ENCODE assay signal across 8 mouse cellular contexts in the genomic region with DNA sequence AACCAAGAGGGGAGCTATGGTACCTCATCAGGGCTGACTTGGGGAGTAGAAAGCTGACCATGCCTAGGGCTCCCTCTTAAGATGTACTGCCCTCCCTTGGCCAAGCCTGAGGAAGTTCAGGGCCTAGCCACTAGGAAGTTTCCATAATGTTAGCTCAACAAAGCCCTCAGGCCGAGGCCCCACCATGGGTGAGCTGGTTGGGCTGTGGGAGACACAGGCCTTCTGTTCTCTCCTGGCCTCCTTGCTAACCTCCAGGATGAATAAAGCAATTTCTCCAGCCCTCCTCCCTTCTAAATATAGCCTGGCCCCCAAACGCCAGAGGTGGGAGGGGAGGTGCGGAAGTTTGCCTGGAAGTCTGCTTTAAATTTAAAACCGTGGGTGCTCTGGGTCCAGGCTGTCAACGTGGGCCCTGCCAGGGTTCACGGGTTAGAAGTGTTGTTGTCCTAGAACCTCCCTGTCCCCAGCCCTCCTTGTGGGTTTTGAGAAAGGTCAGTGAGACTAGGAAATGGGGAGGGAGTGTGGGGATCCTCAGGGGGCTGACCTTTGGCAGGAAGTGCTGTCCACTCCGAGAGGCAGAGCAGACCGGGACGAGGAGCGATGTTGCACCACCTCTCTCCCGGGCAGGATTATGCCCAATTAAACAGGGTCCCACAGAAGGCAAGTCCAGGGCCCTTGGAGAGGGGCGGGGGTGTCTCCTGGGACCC. TPM values are rescaled to one million over a fixed set of nuclear protein-coding genes. Genes with fewer than 3 reads are reported as not detected.
DNase-seq lines count a peak whose midpoint lies in the region; ATAC-seq and TF ChIP-seq lines count a peak whose summit lies in the region.

No protein-coding gene starts in this region.

- H3K9me3 ChIP-seq in embryonic facial prominence, embryonic 14.5 days (ENCODE audit: control insufficient read depth, low read length), result no peaks in the 10 kb centered on the region
- no peaks in the 10 kb centered on the region for H3K9me3 ChIP-seq in hindbrain, embryonic 15.5 days
- no peaks in the 10 kb centered on the region for H3K9me3 ChIP-seq in liver, postnatal 0 days (ENCODE audit: low read length)

- H3K9ac ChIP-seq in embryonic facial prominence, embryonic 14.5 days (ENCODE audit: low read depth, low read length), result peak overlapping the region; percentile 59
- peak overlapping the region; percentile 36 for H3K9ac ChIP-seq in hindbrain, embryonic 15.5 days
- H3K9ac ChIP-seq in liver, postnatal 0 days (replicated peaks), result no peak overlapping the region

- peaks cover 22% of the 10 kb centered on the region for H3K4me1 ChIP-seq in embryonic facial prominence, embryonic 14.5 days (ENCODE audit: control insufficient read depth, insufficient read depth, low read length)
- H3K4me1 ChIP-seq in hindbrain, embryonic 15.5 days (replicated peaks), result peaks cover 35% of the 10 kb centered on the region
- peaks cover 6% of the 10 kb centered on the region for H3K4me1 ChIP-seq in liver, postnatal 0 days (ENCODE audit: insufficient read depth)

- peak; percentile 24; the same call in 1 of the 2 replicates for ATAC-seq in embryonic facial prominence, embryonic 14.5 days (ENCODE audit: low read depth)
- no peak; the same call in 1 of the 2 replicates for ATAC-seq in hindbrain, embryonic 15.5 days (ENCODE audit: low FRiP score, low read depth)
- no peak for ATAC-seq in liver, postnatal 0 days

- no peaks in the 10 kb centered on the region for H3K36me3 ChIP-seq in embryonic facial prominence, embryonic 14.5 days (ENCODE audit: control insufficient read depth, insufficient read depth, low read length)
- H3K36me3 ChIP-seq in hindbrain, embryonic 15.5 days, result no peaks in the 10 kb centered on the region
- H3K36me3 ChIP-seq in liver, postnatal 0 days (replicated peaks; ENCODE audit: insufficient read depth, low read length), result no peaks in the 10 kb centered on the region

- peak; percentile 18 for DNase-seq in MN1 (ENCODE audit: low spot score)
- peak; percentile 54 for DNase-seq in embryonic facial prominence, embryonic 14.5 days (ENCODE audit: low spot score)
- no peak for DNase-seq in liver, postnatal 0 days
- no peak for DNase-seq in thymus, postnatal 10 days (ENCODE audit: low spot score in 2 of 2)
- DNase-seq in frontal cortex, postnatal 10 days (ENCODE audit: low spot score in 2 of 2), result no peak
- DNase-seq in yolk sac, embryonic 10.5 days (ENCODE audit: low spot score), result no peak
- DNase-seq in gastrocnemius, adult 8-10 months (ENCODE audit: low spot score in 2 of 2), result no peak

- no peak for TF ChIP-seq EP300 in liver, postnatal 0 days (IDR thresholded peaks at IDR 0.05; ENCODE audit: low read depth)

- H3K27ac ChIP-seq in embryonic facial prominence, embryonic 14.5 days (replicated peaks; ENCODE audit: low read depth, low read length), result peak overlapping the region; percentile 53
- H3K27ac ChIP-seq in hindbrain, embryonic 15.5 days (replicated peaks), result no peak overlapping the region
- H3K27ac ChIP-seq in liver, postnatal 0 days (ENCODE audit: low read depth), result no peak overlapping the region

- TF ChIP-seq CTCF in liver, postnatal 0 days (IDR thresholded peaks at IDR 0.05; ENCODE audit: low read depth), result peak; percentile 20; the same call in 1 of the 2 replicates

- peak overlapping the region; percentile 57 for H3K4me2 ChIP-seq in embryonic facial prominence, embryonic 14.5 days (ENCODE audit: low read depth, low read length)
- H3K4me2 ChIP-seq in hindbrain, embryonic 15.5 days, result peak overlapping the region; percentile 58
- peak overlapping the region; percentile 51 for H3K4me2 ChIP-seq in liver, postnatal 0 days (ENCODE audit: low read depth, low read length)

- H3K4me3 ChIP-seq in embryonic facial prominence, embryonic 14.5 days (ENCODE audit: low read depth, low read length), result peak overlapping the region; percentile 28
- peak overlapping the region; percentile 31 for H3K4me3 ChIP-seq in hindbrain, embryonic 15.5 days
- H3K4me3 ChIP-seq in liver, postnatal 0 days (ENCODE audit: low read depth, low read length), result no peak overlapping the region

- peaks cover 2% of the 10 kb centered on the region for H3K27me3 ChIP-seq in embryonic facial prominence, embryonic 14.5 days (replicated peaks; ENCODE audit: control insufficient read depth, insufficient read depth, low read length)
- no peaks in the 10 kb centered on the region for H3K27me3 ChIP-seq in hindbrain, embryonic 15.5 days
- H3K27me3 ChIP-seq in liver, postnatal 0 days (ENCODE audit: insufficient read depth, low read length), result 0 out of 2 replicates have a peak, but pooled peaks cover 5% of the 10 kb centered on the region

- 15% methylated on average over 12 of the region's 12 CpGs for WGBS in embryonic facial prominence, embryonic 14.5 days
- WGBS in hindbrain, embryonic 15.5 days, result 22% methylated on average over 12 of the region's 12 CpGs
- WGBS in liver, postnatal 0 days (ENCODE audit: insufficient replicate concordance), result 33% methylated on average over 12 of the region's 12 CpGs

RNA-seq across cellular contexts. Expression of a gene that starts 4.1 kb away (rescaled TPM):
- polyA plus RNA-seq in embryonic facial prominence, embryonic 14.5 days (2014; fragmentation: Nextera tagmentation; extraction: Ambion mirVana), result 8.7 and 9.4 TPM in 2 replicates
- 2.2 and 2.9 TPM in 2 replicates for polyA plus RNA-seq in hindbrain, embryonic 15.5 days (2015; fragmentation: Nextera tagmentation; extraction: Ambion mirVana)
- 13.7 TPM in 2 replicates for polyA plus RNA-seq in liver, postnatal 0 days (2015; fragmentation: Nextera tagmentation; extraction: Ambion mirVana)
- 1 to 10 TPM in 3 of 4 experiments, under 1 TPM in 1; 0.72 to 3.2 (median 2.7) TPM for total RNA-seq in gastrocnemius, adult 8-10 months (2022)

RNA-seq across cellular contexts. Expression of a gene that starts 6.1 kb away (rescaled TPM):
- 5.5 and 5.8 TPM in 2 replicates for polyA plus RNA-seq in embryonic facial prominence, embryonic 14.5 days (2014; fragmentation: Nextera tagmentation; extraction: Ambion mirVana)
- 1.6 and 1.9 TPM in 2 replicates for polyA plus RNA-seq in hindbrain, embryonic 15.5 days (2015; fragmentation: Nextera tagmentation; extraction: Ambion mirVana)
- 0.22 TPM in 2 replicates for polyA plus RNA-seq in liver, postnatal 0 days (2015; fragmentation: Nextera tagmentation; extraction: Ambion mirVana)
- not detected for total RNA-seq in gastrocnemius, adult 8-10 months (2022)

RNA-seq across cellular contexts. Expression of a gene that starts 29.5 kb away (rescaled TPM):
- 9.8 and 11.7 TPM in 2 replicates for polyA plus RNA-seq in embryonic facial prominence, embryonic 14.5 days (2014; fragmentation: Nextera tagmentation; extraction: Ambion mirVana)
- polyA plus RNA-seq in hindbrain, embryonic 15.5 days (2015; fragmentation: Nextera tagmentation; extraction: Ambion mirVana), result 0.49 and 1.6 TPM in 2 replicates
- 72.0 and 79.5 TPM in 2 replicates for polyA plus RNA-seq in liver, postnatal 0 days (2015; fragmentation: Nextera tagmentation; extraction: Ambion mirVana)
- total RNA-seq in gastrocnemius, adult 8-10 months (2022), result 10 to 100 TPM; 17.0 to 41.0 (median 32.6) TPM

RNA-seq across cellular contexts. Expression of a gene that starts 35.2 kb away (rescaled TPM):
- polyA plus RNA-seq in embryonic facial prominence, embryonic 14.5 days (2014; fragmentation: Nextera tagmentation; extraction: Ambion mirVana), result 37.7 and 41.5 TPM in 2 replicates
- 41.2 and 42.4 TPM in 2 replicates for polyA plus RNA-seq in hindbrain, embryonic 15.5 days (2015; fragmentation: Nextera tagmentation; extraction: Ambion mirVana)
- polyA plus RNA-seq in liver, postnatal 0 days (2015; fragmentation: Nextera tagmentation; extraction: Ambion mirVana), result 8.0 and 8.6 TPM in 2 replicates
- total RNA-seq in gastrocnemius, adult 8-10 months (2022), result 10 to 100 TPM; 13.7 to 18.7 (median 14.9) TPM

Comparison
In these comparisons a context has a peak if more than half of its experiments do, and no peak if none do; other contexts are left out.
1. DNase-seq: peak in MN1 (single experiment) and embryonic facial prominence, embryonic 14.5 days (single experiment); none in liver, postnatal 0 days (single experiment), thymus, postnatal 10 days (0 of 2), frontal cortex, postnatal 10 days (0 of 2), yolk sac, embryonic 10.5 days (single experiment) and gastrocnemius, adult 8-10 months (0 of 2).
2. Peak in every context shown above with its lines, with median percentiles within 50 percentile points of each other: H3K4me2 ChIP-seq.